In genomic region chr12:61524183-61524651, GRCm38 (mm10) we compare ENCODE assay signal across 10 mouse cellular contexts. TPM values are rescaled to one million over a fixed set of nuclear protein-coding genes. Genes with fewer than 3 reads are reported as not detected.
DNase-seq lines count a peak whose midpoint lies in the region; ATAC-seq and TF ChIP-seq lines count a peak whose summit lies in the region.
"Had no signal": no experiment of that assay in that cellular context is flagged by ENCODE, and none has a peak within 500 bp of the region (broad histone marks: within the 10 kb centered on the region; RNA-seq: fewer than 3 reads in every experiment).

No protein-coding gene starts in this region.

- no peaks in the 10 kb centered on the region; the same call in 1 of the 2 replicates for H3K4me1 ChIP-seq in lung, postnatal 0 days (ENCODE audit: insufficient read depth, low read depth, low read length)
- H3K4me1 ChIP-seq in midbrain, embryonic 14.5 days (ENCODE audit: control insufficient read depth, insufficient read depth, low read length): peaks cover 7% of the 10 kb centered on the region; the same call in 1 of the 2 replicates
- H3K4me1 ChIP-seq in lung, adult 2 months (ENCODE audit: control insufficient read depth, insufficient read depth, low read length): no peaks in the 10 kb centered on the region

- no peak for TF ChIP-seq EP300 in lung, postnatal 0 days (IDR thresholded peaks at IDR 0.05)

- no peak for TF ChIP-seq CTCF in lung, postnatal 0 days (IDR thresholded peaks at IDR 0.05)
- TF ChIP-seq CTCF in layer of hippocampus, adult 2 months (conservative IDR thresholded peaks at IDR 0.05): no peak
- TF ChIP-seq CTCF in lung, adult 2 months (IDR thresholded peaks at IDR 0.05; ENCODE audit: insufficient read depth, low read length): no peak

- H3K36me3 ChIP-seq in lung, postnatal 0 days (ENCODE audit: insufficient read depth, low read length): no peaks in the 10 kb centered on the region
- H3K36me3 ChIP-seq in midbrain, embryonic 14.5 days (ENCODE audit: control insufficient read depth, insufficient read depth, low read length): no peaks in the 10 kb centered on the region

- H3K4me2 ChIP-seq in lung, postnatal 0 days (replicated peaks; ENCODE audit: low read depth, low read length): 0 out of 2 replicates have a peak overlapping the region, but pooled peaks have one; percentile 12
- H3K4me2 ChIP-seq in midbrain, embryonic 14.5 days (ENCODE audit: low read length): peak overlapping the region; percentile 86

- H3K27ac ChIP-seq in lung, postnatal 0 days (ENCODE audit: low read length): no peak overlapping the region
- H3K27ac ChIP-seq in layer of hippocampus, adult 2 months: peak overlapping the region; percentile 94
- peak overlapping the region; percentile 92 for H3K27ac ChIP-seq in midbrain, embryonic 14.5 days (replicated peaks; ENCODE audit: low read depth, low read length)

- H3K27me3 ChIP-seq in lung, postnatal 0 days (replicated peaks; ENCODE audit: insufficient read depth, low read length): peaks cover 28% of the 10 kb centered on the region
- peaks cover 8% of the 10 kb centered on the region for H3K27me3 ChIP-seq in midbrain, embryonic 14.5 days (ENCODE audit: control insufficient read depth, insufficient read depth, low read length)

- no peaks in the 10 kb centered on the region for H3K9me3 ChIP-seq in lung, postnatal 0 days (ENCODE audit: low read length)
- H3K9me3 ChIP-seq in midbrain, embryonic 14.5 days (ENCODE audit: control insufficient read depth, low read length): no peaks in the 10 kb centered on the region

- peak; percentile 4 for DNase-seq in adrenal gland, postnatal 10 days
- DNase-seq in adrenal gland, adult 8-10 months: no peak
- DNase-seq in lung, postnatal 0 days (ENCODE audit: low spot score): no peak
- DNase-seq in lung, postnatal 14 days: no peak
- peak; percentile 40 to 49 for DNase-seq in layer of hippocampus, adult 2 months (ENCODE audit: low spot score in 2 of 2)
- peak; percentile 77 for DNase-seq in midbrain, embryonic 14.5 days
- DNase-seq in spleen, postnatal 4 days (ENCODE audit: low spot score in 2 of 2): no peak
- no peak for DNase-seq in lung, adult 2 months

- TF ChIP-seq POLR2A in lung, adult 2 months (IDR thresholded peaks at IDR 0.05; ENCODE audit: borderline replicate concordance, extremely low read depth, low read depth, low read length): no peak

- no peak overlapping the region for H3K4me3 ChIP-seq in lung, postnatal 0 days (ENCODE audit: low read depth, low read length)
- peak overlapping the region; percentile 75 for H3K4me3 ChIP-seq in layer of hippocampus, adult 2 months
- H3K4me3 ChIP-seq in midbrain, embryonic 14.5 days (replicated peaks; ENCODE audit: low read depth, low read length): peak overlapping the region; percentile 62
- no peak overlapping the region for H3K4me3 ChIP-seq in lung, adult 2 months (replicated peaks; ENCODE audit: extremely low read depth, low read depth, low read length)

- no peak for ATAC-seq in lung, postnatal 0 days
- ATAC-seq in midbrain, embryonic 14.5 days (ENCODE audit: low FRiP score, low TSS enrichment): no peak

- no peak overlapping the region for H3K9ac ChIP-seq in lung, postnatal 0 days (replicated peaks; ENCODE audit: low read depth)
- H3K9ac ChIP-seq in midbrain, embryonic 14.5 days (replicated peaks; ENCODE audit: low read length): peak overlapping the region; percentile 91

- 1% methylated on average over 33 of the region's 33 CpGs for WGBS in lung, postnatal 0 days
- under 1% methylated on average over 33 of the region's 33 CpGs for WGBS in midbrain, embryonic 14.5 days
- WGBS in lung, adult 2 months: 1% methylated on average over 33 of the region's 33 CpGs

RNA-seq across cellular contexts. Expression of gene Lrfn5, which starts 1.3 kb away (rescaled TPM):
- under 1 TPM; 0.21 to 0.33 TPM for total RNA-seq in adrenal gland, postnatal 10 days (2021)
- total RNA-seq in adrenal gland, adult 8-10 months (2022): under 1 TPM in 3 of 4 experiments, not detected in 1; 0.21 to 0.30 (median 0.28) TPM
- polyA plus RNA-seq in lung, postnatal 0 days (2015; fragmentation: Nextera tagmentation; extraction: Ambion mirVana): not detected in 2 replicates
- total RNA-seq in layer of hippocampus, adult 2 months (2021): 100 to 1,000 TPM; 106 to 110 TPM
- 50.6 and 53.4 TPM in 2 replicates for polyA plus RNA-seq in midbrain, embryonic 14.5 days (2014; fragmentation: Nextera tagmentation; extraction: Ambion mirVana)
- not detected in 2 replicates for polyA plus RNA-seq in lung, adult 2 months (2012; rRNA removed)
- total RNA-seq: common myeloid progenitor, adult 5-6 weeks; neutrophil, adult 5-6 weeks had no signal

Comparison
In these comparisons a context has a peak if more than half of its experiments do, and no peak if none do; other contexts are left out.
1. DNase-seq: peak in adrenal gland, postnatal 10 days (single experiment), layer of hippocampus, adult 2 months (2 of 2) and midbrain, embryonic 14.5 days (single experiment); none in adrenal gland, adult 8-10 months (single experiment), lung, postnatal 0 days (single experiment), lung, postnatal 14 days (single experiment), spleen, postnatal 4 days (0 of 2) and lung, adult 2 months (single experiment).
2. H3K4me3 ChIP-seq: peak in layer of hippocampus, adult 2 months (single experiment) and midbrain, embryonic 14.5 days (single experiment); none in lung, postnatal 0 days (single experiment) and lung, adult 2 months (single experiment).
3. RNA of gene Lrfn5, which starts 1.3 kb away (total RNA-seq): 106 to 110 TPM in layer of hippocampus, adult 2 months; 0.21 to 0.33 TPM in adrenal gland, postnatal 10 days and 0.21 to 0.30 TPM in adrenal gland, adult 8-10 months; every median in the first group is over 10 times any median in the second.